Mouse (Mus musculus) stomach, embryonic 16.5 days (tissue): ENCODE data around the gene Ccnj. TPM values are rescaled to one million over a fixed set of nuclear protein-coding genes. Genes with fewer than 3 reads are reported as not detected.

Experiments used
- ATAC-seq: fragments of 200-750 bp; cut with Nextera tagmentation; 2 replicates; pipeline ENCODE4 v1.8.0; 2017; ENCODE audit warnings: moderate number of reproducible peaks, moderate TSS enrichment; ENCODE audit not compliant: insufficient read depth, low FRiP score
- H3K27ac ChIP-seq: fragments of 300-500 bp; sonication (generic); 2 replicates; pipeline ENCODE4 v1.5.1; 2014; ENCODE audit warnings: low read length
- H3K27me3 ChIP-seq: fragments of 300-500 bp; sonication (generic); 2 replicates; pipeline ENCODE4 v1.6.1; 2014; ENCODE audit warnings: low read length, control low read depth, mixed read lengths; ENCODE audit not compliant: control insufficient read depth, insufficient read depth
- H3K36me3 ChIP-seq: fragments of 300-500 bp; sonication (generic); 2 replicates; pipeline ENCODE4 v1.6.1; 2014; ENCODE audit warnings: low read length; ENCODE audit not compliant: control insufficient read depth, insufficient read depth
- H3K4me1 ChIP-seq: fragments of 300-500 bp; sonication (generic); 2 replicates; pipeline ENCODE4 v1.6.1; 2014; ENCODE audit warnings: low read length, control low read depth, mixed read lengths; ENCODE audit not compliant: control insufficient read depth, insufficient read depth
- H3K4me2 ChIP-seq: fragments of 300-500 bp; sonication (generic); 2 replicates; pipeline ENCODE4 v1.6.1; 2014; ENCODE audit warnings: low read depth, low read length, mixed read lengths
- H3K4me3 ChIP-seq: fragments of 300-500 bp; sonication (generic); replicated peaks from 2 replicates; pipeline ENCODE4 v1.5.1; 2014; ENCODE audit warnings: mild to moderate bottlenecking, low read length
- H3K9ac ChIP-seq: fragments of 300-500 bp; sonication (generic); 2 replicates; pipeline ENCODE4 v1.6.1; 2014; ENCODE audit warnings: low read length
- H3K9me3 ChIP-seq: fragments of 300-500 bp; sonication (generic); replicated peaks from 2 replicates; pipeline ENCODE4 v1.6.1; 2016; ENCODE audit warnings: low read length, control low read depth; ENCODE audit not compliant: control insufficient read depth
- WGBS: fragments of 180-500 bp; shearing (Covaris S2); extraction: QIAGEN DNeasy Blood & Tissue Kit; methylation state at CpG from one replicate; pipeline ENCODE4 v1.1.7; 2014; 5-methylcytosine and 5-hydroxymethylcytosine counted together
- polyA plus RNA-seq: library from polyadenylated mRNA; unstranded; fragments of >200 nt; fragmentation: Nextera tagmentation; extraction: Ambion mirVana; gene quantifications from 2 replicates; pipeline ENCODE4 v1.2.1, GENCODE M21; 2015

The Ccnj gene
- polyA plus RNA-seq, 1 experiment from 2014 or later, result 6.3 TPM

DNA sequence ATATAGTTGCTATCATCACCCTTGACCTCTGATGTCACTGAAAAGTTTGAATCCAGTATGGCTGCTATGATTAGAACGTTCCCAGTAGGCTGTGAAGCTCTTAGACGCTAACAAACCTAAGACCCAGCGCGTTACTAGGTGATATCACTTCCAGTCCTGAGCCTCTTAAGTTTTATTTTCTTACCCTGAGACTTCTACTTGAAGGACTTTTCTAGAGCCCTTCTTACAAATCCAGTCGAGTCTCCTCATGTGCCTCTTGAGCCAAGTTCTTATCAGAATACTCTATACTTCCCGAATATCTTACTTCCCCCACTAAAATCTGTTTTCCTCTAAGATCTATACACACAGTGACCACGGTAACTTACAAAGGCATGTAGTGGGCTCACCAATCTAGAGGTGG is 7.1 kb downstream of the Ccnj start:
- 90% methylated on average over 7 of the region's 7 CpGs for WGBS
- Histone ChIP-seq H3K9ac (no peak overlapping the region), H3K4me2 (no peak overlapping the region), H3K36me3 (peaks cover 11% of the 10 kb centered on the region; the same call in 1 of the 2 replicates), H3K4me3 (no peak overlapping the region), H3K27ac (no peak overlapping the region), H3K9me3 (no peaks in the 10 kb centered on the region), H3K27me3 (no peaks in the 10 kb centered on the region), H3K4me1 (no peaks in the 10 kb centered on the region)
- no peak for ATAC-seq

DNA sequence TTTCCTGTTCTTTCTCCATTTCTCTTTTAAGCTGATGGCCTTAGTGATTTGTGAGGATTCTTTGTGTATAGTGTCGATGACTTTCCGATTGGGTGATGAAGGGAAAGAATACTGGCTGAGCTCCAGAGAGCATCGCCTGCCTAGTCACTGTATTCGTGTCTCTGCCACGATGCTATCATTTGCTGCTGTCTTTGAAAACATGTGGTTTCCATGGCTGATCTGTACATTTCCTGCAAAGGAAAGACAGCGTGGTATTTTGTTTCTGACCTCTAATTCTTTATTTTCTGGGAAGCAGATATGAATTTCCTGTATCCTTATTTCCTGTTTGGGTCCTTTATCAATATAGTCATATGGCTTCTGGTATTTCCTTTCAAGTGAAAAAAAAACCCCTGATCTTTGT is 9.2 kb downstream of the Ccnj start:
- Histone ChIP-seq H3K4me2 (no peak overlapping the region), H3K4me3 (no peak overlapping the region), H3K4me1 (no peaks in the 10 kb centered on the region), H3K27ac (no peak overlapping the region), H3K9ac (no peak overlapping the region), H3K27me3 (no peaks in the 10 kb centered on the region), H3K36me3 (peaks cover 18% of the 10 kb centered on the region), H3K9me3 (no peaks in the 10 kb centered on the region)
- ATAC-seq, result no peak
- WGBS, result 74% methylated on average over 6 of the region's 6 CpGs

DNA sequence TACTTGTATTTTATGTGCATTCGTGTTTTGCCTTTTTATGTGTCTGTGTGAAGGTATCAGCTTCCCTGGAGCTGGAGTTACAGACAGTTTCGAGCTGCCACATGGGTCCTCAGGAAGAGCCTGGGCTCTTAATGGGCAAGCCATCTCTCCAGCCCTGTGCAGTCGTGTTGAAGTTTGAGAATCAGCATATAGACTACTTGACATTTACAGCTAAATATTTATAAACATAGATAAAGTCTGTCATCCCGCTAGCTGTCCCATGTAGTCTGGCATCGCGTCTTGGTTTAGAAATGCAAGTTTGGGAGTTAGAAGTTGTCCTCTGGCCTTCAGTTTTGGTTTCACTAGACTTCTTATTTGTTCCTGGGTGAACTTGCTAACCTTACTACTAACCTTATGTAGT is 10.0 kb downstream of the Ccnj start:
- H3K9ac ChIP-seq, result no peak overlapping the region
- WGBS, result 57% methylated on average over 6 of the region's 6 CpGs
- H3K4me1 ChIP-seq, result no peaks in the 10 kb centered on the region
- no peaks in the 10 kb centered on the region for H3K27me3 ChIP-seq
- H3K4me3 ChIP-seq, result no peak overlapping the region
- no peak overlapping the region for H3K27ac ChIP-seq
- H3K4me2 ChIP-seq, result no peak overlapping the region
- no peak for ATAC-seq
- no peaks in the 10 kb centered on the region for H3K9me3 ChIP-seq
- peaks cover 23% of the 10 kb centered on the region for H3K36me3 ChIP-seq

- H3K27ac ChIP-seq, result no peak overlapping the region
- no peak for ATAC-seq
- H3K9me3 ChIP-seq, result no peaks in the 10 kb centered on the region
- 82% methylated on average over 13 of the region's 13 CpGs for WGBS
- no peak overlapping the region for H3K4me2 ChIP-seq
- H3K27me3 ChIP-seq, result no peaks in the 10 kb centered on the region
- H3K9ac ChIP-seq, result no peak overlapping the region
- H3K36me3 ChIP-seq, result peaks cover 23% of the 10 kb centered on the region
- H3K4me1 ChIP-seq, result no peaks in the 10 kb centered on the region
- no peak overlapping the region for H3K4me3 ChIP-seq
Observed at GRCm38 (mm10) chr19:40841593-40841992, 10.5 kb downstream of the Ccnj start.

DNA sequence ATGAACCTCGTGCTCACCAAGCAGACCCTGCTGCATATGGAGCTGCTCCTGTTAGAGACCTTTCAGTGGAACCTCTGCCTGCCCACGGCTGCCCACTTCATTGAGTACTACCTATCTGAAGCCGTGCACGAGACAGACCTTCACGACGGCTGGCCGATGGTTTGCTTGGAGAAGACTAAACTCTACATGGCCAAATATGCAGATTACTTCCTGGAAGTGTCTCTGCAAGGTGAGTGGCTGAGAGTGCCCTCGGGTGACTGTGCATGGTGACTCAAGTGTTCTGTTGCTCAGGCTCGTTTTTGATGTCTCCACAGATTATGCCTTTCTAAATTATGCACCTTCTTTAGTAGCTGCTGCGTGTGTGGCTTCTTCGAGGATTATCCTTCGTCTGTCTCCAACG is 13.7 kb downstream of the Ccnj start:
- Histone ChIP-seq H3K36me3 (peaks cover 15% of the 10 kb centered on the region), H3K4me1 (no peaks in the 10 kb centered on the region), H3K27ac (no peak overlapping the region), H3K9ac (no peak overlapping the region), H3K27me3 (no peaks in the 10 kb centered on the region), H3K4me3 (no peak overlapping the region), H3K4me2 (no peak overlapping the region), H3K9me3 (no peaks in the 10 kb centered on the region)
- 85% methylated on average over 13 of the region's 13 CpGs for WGBS
- ATAC-seq, result no peak

GRCm38 (mm10) chr19:40849391-40849790 is 18.3 kb downstream of the Ccnj start:
- Histone ChIP-seq H3K9ac (no peak overlapping the region), H3K27me3 (no peaks in the 10 kb centered on the region), H3K4me3 (no peak overlapping the region), H3K36me3 (peaks cover 18% of the 10 kb centered on the region), H3K4me1 (no peaks in the 10 kb centered on the region), H3K4me2 (no peak overlapping the region), H3K27ac (no peak overlapping the region), H3K9me3 (no peaks in the 10 kb centered on the region)
- ATAC-seq, result no peak
- 86% methylated on average over 12 of the region's 12 CpGs for WGBS

GRCm38 (mm10) chr19:40859555-40859954 is 28.5 kb downstream of the Ccnj start:
- Histone ChIP-seq H3K36me3 (no peaks in the 10 kb centered on the region), H3K4me2 (no peak overlapping the region), H3K4me3 (no peak overlapping the region), H3K9me3 (no peaks in the 10 kb centered on the region), H3K27ac (no peak overlapping the region), H3K4me1 (no peaks in the 10 kb centered on the region), H3K9ac (no peak overlapping the region), H3K27me3 (no peaks in the 10 kb centered on the region)
- WGBS, result 41% methylated on average over 4 of the region's 4 CpGs
- no peak for ATAC-seq

DNA sequence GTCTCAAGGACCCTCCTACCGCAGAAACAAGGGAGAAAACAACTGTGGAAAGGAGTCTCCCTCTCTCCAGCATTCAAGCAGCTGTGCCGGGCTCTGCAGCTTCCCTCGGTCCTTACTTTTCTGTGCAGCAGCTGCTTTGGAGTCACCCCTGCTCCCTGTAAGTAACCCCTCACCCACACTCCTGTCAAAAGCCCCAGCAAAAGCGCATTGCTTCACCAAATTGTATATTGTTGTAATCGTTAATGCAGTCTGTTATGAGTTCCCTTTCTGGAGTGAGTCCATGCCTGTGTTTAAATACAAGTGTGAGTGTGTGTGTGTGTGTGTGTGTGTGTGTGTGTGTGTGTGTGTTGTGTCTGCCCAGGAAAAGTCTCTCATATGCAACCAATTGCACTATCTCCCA is 37.2 kb downstream of the Ccnj start:
- no peaks in the 10 kb centered on the region for H3K9me3 ChIP-seq
- no peak overlapping the region for H3K27ac ChIP-seq
- H3K4me1 ChIP-seq, result 0 out of 2 replicates have a peak, but pooled peaks cover 2% of the 10 kb centered on the region
- no peak overlapping the region for H3K4me2 ChIP-seq
- H3K9ac ChIP-seq, result peak overlapping the region; percentile 35; the same call in 1 of the 2 replicates
- 16% methylated on average over 5 of the region's 5 CpGs for WGBS
- H3K27me3 ChIP-seq, result no peaks in the 10 kb centered on the region; the same call in 1 of the 2 replicates
- no peak overlapping the region for H3K4me3 ChIP-seq
- H3K36me3 ChIP-seq, result no peaks in the 10 kb centered on the region
- ATAC-seq, result no peak

GRCm38 (mm10) chr19:40869425-40870105 is 38.5 kb downstream of the Ccnj start:
- WGBS, result 87% methylated on average over 3 of the region's 3 CpGs
- Histone ChIP-seq H3K27ac (no peak overlapping the region), H3K9me3 (0 out of 2 replicates have a peak, but pooled peaks cover 5% of the 10 kb centered on the region), H3K36me3 (no peaks in the 10 kb centered on the region), H3K9ac (no peak overlapping the region), H3K4me1 (0 out of 2 replicates have a peak, but pooled peaks cover 2% of the 10 kb centered on the region), H3K4me3 (no peak overlapping the region), H3K27me3 (peaks cover 3% of the 10 kb centered on the region), H3K4me2 (no peak overlapping the region)
- no peak for ATAC-seq
